Mouse (Mus musculus) spleen, adult 2 months (tissue): ENCODE measurements around the gene S100b.

Experiments used
- CTCF ChIP-seq: fragments of 200-500 bp; IDR thresholded peaks from 2 replicates; pipeline ENCODE4 v1.5.1; 2011; ENCODE audit warnings: mild to moderate bottlenecking, inconsistent platforms; ENCODE audit not compliant: insufficient read depth, insufficient read length, insufficient replicate concordance; ENCODE audit errors: extremely low read depth
- POLR2A ChIP-seq: fragments of 200-500 bp; IDR thresholded peaks from 2 replicates; pipeline ENCODE4 v1.6.1; 2011; ENCODE audit warnings: low read depth, low read length, inconsistent platforms

GRCm38 (mm10) chr10:76218240-76218639, 35.4 kb upstream of the S100b start:
- TF ChIP-seq CTCF (no peak), POLR2A (no peak)
